Mouse (Mus musculus) erythroid progenitor cell, adult 5-6 weeks (primary cell): ENCODE data around the gene Slc35a2. TPM values are rescaled to one million over a fixed set of nuclear protein-coding genes. Genes with fewer than 3 reads are reported as not detected.

ENCODE experiments used
- ATAC-seq: replicated peaks from 2 replicates; pipeline ENCODE4 v1.8.0; 2016; ENCODE audit warnings: moderate number of reproducible peaks, mild to moderate bottlenecking, moderate TSS enrichment, inconsistent platforms; ENCODE audit not compliant: poor library complexity, low FRiP score, severe bottlenecking
- total RNA-seq, 2 experiments: library from RNA; stranded (forward) in 1 of 2; stranded (reverse) in 1 of 2; fragments of 150-400 nt in 1 of 2; fragments of 186-747, 209-891 nt in 1 of 2; gene quantifications; 2 replicates each; pipeline versions ENCODE4 v1.2.3 to v1.2.4; 2015 to 2017; ENCODE audit warnings: low replicate concordance in 2 of 2

Gene Slc35a2
- total RNA-seq (2015; ENCODE audit: low replicate concordance) (5.0 TPM in 1 of 2 replicates, not detected in the other), total RNA-seq (2017; ENCODE audit: low replicate concordance) (1.4 and 9.8 TPM in 2 replicates)

DNA sequence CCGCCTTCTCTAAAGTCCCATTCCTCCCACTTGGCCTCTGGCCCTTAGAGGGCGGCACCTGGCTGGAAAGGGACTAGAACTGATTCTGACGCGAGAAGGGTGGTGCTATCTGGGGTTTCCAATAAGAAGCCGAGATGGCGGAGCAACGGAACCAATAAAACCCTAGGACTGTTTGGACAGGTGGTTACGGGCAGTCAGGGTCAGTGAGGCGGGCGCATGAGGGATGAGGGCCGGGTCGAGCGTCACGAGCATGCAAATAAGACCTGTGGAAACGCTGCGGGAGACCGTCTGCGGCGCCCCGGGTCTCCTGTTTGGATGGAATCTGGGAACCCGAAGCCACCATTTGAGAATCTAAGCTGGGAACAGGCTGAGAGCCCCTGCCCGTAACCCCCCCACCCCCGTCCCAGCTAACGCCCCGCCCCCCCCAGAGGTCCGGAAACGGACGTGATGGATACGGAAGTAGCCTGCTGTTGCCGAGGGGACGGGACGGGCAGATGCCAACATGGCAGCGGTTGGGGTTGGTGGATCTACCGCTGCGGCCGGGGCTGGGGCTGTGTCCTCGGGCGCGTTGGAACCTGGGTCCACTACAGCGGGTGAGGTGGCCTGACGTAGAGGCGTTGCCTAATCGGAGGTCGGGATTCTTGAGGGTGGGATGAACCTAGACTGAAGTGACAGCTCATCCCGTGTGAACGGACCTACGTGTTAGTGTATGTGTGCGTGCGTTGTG, at the start of gene Slc35a2:
Gene Slc35a2 (plus strand): TSS at position 188 of the 727 bp plus-strand sequence.
- peak; percentile 90 for ATAC-seq

DNA sequence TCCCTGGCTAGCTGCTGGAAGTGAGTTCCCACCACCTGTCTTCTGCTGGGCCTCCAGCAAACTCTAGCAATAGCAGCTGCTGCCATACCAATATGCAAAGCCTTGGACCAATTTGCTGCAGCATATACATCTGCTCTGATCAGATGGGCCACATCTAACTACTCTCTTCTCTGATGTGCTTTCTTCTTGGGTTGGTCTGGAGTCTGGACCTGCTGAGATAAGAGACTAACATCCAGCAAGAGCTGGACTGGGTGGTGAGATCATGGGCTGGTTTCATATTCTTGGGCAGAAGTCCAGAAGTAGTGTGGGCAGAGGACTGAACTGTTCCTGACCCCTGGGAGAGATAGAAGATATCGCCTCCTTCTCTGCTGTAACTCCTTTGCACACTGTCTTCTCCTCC, 46.7 kb upstream of the Slc35a2 start:
- ATAC-seq, result peak; percentile 58

DNA sequence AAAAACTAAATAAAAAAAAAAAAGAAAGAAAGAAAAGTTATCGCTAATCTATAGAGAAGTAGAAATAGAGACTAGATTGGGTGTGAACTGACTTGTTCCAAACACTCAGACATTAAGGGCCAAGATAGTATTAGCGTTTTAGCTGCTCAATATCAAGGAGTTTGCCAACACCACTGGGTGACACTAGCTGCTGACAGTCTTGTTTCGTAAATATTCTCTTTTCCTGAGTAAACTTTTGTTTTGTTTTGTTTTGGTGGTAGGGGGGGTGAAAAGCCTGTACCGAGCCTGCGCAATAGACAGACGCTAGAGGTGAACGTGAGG, 43.0 kb upstream of the Slc35a2 start:
- no peak for ATAC-seq

DNA sequence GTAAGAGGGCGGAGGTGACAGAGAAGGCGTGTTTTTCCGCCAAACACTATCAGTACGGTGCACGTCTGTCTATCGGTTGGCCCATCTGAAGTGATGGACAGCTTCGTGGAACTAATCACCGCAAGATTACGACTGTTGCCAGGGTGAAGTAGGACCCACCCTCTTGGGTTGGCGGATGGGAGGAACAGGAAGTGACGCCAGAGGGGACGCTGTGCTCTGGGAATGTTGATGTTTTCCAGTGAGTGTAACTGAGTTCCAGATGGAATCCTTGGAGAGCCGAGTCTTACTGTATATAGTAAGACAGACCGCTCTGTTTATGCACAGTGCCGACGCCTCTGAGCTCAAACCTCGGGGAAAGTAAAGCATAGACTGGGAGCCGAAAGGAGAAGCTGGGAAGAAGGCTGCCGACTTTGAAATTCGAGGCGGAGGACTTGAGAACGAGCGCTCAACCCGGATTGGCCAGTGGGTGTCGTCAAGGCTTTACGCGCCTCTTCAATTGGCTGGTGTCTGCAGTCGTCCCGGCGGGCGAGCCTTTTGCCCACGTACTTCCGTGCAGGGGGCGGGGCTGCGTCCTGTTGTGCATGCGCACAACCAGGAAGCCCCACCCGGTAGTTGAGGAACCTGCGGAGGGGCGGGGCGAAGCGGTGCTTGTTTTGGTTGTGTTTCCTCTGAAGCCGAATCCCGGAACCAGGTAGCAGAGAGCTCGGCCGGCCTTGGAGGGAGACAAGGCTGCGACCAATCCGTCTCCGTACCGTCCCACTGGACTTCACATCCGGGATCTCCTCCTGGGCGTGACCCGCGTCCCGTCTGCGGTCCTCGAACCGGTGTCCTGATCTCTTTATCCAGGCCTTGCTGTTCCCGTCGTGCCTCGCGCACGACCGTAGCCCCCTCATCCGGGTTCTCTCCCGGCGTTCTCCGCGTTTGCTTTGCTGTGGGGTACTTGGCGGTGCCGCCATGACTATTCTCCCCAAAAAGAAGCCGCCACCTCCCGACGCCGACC, 42.4 kb upstream of the Slc35a2 start, which contains the start of gene Otud5:
Gene Otud5 (plus strand): TSS at position 202 of the 1,000 bp plus-strand sequence.
- peak; percentile 81 for ATAC-seq

DNA sequence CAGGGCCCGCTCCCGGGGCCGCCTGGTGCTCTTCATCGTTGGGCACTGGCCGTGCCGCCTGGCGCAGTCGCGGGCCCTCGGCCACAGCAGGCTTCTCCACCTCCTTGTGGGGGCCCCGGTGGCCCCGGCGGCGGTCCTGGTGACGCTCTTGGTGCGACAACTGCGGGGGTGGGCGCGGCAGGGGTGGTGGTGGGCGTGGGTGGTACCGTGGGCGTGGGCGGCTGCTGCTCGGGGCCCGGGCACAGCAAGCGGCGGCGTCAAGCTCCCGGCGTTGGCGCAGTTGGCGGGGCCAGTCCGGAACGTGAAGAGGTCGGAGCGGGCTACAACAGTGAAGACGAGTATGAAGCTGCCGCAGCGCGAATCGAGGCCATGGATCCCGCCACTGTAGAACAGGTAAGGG, 41.5 kb upstream of the Slc35a2 start:
- 0 out of 2 replicates have a peak, but pooled peaks have one; percentile 8 for ATAC-seq

DNA sequence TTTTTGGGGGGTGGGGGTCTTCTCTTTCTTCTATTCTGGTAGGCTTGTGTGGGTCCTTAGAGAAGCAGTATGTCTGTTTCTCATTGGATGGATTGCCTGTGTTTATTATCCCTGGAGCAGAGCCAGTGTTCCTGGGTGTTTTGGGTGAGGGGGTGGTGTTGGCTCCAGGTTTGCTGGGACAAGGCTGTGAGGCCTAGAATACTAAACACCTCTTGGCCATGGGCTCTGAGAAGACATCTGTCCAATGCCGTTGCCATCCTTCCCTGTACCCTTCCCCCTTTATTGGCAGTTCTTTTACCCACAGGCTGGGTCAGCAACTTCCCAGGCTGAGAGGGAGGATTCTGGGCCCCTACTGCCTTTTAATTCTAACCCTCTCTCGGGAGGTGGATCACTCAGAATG, 36.0 kb upstream of the Slc35a2 start:
- no peak for ATAC-seq

DNA sequence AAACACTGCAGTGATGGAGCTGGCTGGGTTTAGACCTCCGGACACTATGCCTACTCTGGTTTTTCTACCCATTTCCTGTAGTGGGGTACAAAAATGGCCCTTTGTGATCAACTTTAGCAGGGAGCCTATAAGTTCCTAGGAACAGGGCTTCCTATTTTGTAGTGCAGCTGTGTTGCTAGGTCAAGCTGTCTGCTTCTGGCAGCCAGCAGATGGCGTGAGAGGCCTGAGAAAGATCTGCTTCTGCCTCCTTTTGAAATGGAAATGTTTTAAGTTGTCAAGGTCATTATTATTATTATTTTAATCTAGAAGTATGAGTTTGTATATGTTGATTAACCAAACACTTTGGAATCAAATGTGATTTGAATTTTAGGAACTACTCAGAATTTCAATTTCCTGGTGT, 29.2 kb upstream of the Slc35a2 start:
- ATAC-seq, result peak; percentile 57

DNA sequence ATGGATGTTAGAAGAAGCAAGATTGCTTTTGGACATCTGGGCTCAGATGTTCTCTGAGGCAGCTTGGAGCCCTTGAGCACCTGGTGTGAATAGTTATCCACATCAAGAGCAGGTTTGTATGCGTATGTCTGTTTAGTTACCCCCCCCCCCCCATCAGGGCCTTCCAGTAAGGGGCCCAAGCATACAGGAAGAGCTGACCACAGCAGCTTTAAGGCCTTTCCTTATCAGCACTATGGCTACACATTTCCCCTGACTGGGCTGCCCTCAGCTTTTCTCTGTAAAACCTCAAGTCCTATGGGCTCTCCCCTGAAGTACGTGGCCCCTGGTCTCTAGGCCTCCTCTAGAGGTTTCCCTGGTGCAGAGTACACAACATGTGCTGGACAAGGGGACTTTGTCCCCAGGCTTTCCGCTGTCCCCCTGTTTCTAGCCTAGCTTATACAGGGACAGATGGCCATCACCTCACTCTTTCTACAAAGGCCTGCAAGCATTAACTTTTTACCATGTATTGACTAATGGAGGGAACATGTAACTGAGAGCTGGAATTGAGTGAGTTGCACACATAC, 24.6 kb upstream of the Slc35a2 start:
- 0 out of 2 replicates have a peak, but pooled peaks have one; percentile 25 for ATAC-seq

DNA sequence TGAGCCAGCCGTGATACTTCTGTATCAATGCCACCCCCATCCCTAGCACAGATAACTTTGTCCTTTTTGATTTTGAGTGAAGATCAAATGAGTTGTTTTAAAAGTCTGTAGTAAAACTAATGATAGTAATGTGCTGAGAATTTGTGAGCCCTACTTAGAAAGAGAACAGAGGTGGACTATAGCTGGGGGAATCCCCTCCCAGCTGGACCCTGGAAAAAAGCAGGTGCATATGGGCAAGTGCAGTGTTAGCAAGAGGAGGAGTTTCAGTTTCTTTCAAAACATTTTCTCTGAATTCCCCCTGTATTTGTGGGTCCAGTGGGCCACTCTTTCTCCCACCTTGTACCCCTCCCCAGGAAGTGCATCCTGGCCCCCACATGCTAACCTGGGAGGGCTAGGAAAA, 20.6 kb upstream of the Slc35a2 start:
- no peak for ATAC-seq

DNA sequence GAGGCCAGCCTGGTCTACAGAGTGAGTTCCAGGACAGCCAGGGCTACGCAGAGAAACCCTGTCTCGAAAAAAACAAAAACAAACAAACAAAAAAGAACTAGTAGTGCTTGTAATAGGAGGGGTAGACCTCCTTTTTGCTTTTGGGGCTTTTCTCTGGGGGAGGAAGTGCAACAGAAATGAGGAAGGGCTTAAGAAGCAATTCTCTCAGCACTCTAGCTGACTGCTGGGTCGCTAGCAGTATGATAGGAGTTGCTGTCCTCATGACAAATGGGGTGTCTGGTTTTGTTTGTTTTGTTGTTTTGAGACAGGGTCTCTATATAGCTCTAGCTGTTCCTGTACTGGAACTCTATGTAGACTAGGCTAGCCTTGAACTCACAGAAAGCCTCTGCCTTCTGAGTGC, 19.3 kb upstream of the Slc35a2 start:
- ATAC-seq, result no peak

DNA sequence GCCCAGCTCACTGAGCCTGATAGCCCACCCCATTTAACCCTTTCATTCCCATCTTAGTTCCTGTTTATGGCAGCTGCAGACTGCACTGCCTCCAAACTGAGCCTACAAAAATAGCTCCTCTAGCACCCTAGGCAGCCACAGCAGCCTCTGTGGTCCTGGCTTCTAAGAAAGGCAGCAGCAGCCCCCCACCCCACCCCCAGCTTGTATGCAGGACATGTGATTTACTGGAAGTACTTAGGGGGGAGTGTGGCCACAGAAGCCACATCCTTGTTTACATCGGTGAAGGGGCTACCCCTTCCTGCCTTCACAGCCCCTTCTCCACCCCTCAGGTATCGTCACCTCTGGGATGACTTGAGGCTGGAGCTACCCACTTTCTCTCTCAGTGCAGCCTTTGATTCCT, 18.5 kb upstream of the Slc35a2 start:
- ATAC-seq, result no peak

DNA sequence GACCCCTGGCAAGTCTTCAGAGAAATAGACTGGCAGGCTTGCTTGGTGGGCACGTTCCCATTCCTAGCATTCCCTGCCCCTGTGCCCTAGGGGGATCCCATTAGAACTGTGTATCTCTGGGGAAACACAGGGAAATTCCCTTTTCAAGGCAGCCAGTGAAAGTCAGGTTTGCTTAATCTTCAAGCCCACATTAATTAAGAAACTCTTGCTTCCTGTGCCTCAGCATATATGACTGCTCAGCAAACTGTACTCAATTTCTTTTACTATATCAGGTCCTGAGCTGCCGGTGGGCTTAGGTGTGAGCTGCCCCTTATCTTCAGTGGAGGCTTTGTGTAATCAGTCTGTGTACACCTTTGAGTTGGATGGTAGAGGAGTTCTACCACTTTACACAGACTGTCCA, 18.0 kb upstream of the Slc35a2 start:
- ATAC-seq, result no peak

DNA sequence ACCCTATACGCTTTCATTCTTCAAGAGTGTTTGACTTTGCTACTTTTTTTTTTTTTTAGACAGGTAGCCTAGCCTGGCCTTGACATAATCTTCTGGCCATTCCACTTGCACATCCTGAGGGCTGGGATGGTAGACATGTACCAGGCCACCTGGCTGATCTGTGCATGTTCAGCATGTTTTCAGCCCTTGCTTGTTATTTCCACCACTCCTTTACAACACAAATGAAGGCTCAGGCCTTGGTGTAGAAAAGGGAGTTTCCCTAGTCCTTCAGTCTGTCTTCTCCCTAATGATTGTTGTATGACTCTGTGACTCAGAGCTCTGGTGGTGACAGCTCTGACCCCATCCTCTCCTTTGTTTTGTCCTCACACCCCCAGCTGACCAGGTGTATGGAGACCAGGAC, 16.7 kb upstream of the Slc35a2 start:
- no peak for ATAC-seq

DNA sequence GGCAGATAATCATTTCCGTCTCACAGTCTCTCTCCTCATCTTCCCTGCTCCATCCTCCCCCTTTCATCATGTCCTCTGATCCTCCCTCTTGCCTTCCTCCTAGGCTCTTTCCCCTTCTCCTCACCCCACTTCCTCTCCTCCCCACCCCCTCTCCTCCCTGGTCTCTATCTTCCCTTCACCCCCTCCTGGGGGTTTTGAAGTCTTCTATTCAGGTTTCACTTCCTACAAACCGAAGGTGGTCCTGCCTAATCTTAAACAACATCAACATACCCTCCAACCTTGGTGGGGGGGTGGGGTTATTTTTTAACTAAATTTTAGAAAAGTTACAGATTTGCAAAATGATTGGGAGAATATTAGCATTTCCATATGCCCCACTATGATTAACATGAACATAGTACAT, 15.3 kb upstream of the Slc35a2 start:
- no peak for ATAC-seq

DNA sequence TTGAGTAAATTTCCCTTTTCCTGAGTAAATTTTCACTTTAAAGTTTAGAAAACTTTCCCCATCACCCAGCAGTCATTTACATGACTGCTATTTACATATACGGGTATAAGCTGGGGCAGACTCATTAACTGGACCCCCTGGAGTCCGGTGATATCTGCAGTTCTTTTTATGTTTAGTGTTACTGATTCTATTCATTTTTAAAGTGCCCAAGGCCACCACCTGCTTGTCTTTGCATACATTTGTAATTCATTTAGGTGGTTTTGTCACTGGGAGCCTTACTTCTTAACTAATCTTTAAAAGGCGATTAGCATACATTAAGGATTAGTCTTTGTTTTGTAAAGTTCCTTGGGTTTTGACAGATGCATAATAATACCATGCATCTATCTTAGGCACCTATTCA, 14.0 kb upstream of the Slc35a2 start:
- no peak for ATAC-seq

DNA sequence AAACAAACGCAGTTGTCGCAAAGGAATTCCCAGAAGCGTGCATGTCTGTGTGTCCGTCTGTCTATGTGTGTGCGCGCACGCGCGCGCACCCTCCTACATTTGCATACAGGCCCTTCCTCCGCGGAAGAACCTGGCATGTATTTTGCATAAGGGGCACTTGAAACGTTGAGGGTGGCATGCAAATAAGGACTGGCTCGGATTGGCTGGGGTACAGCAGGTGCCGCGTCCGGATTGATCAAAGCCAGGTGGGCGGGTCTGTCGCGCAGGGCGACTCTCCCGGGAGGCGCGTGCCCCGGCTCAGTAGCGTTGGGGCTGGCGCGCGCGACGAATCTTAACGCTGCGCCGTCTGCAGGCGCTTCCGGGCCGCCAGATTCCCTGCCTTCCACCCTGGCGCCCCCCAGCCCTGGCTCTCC, 5.8 kb upstream of the Slc35a2 start, which contains the start of gene Pim2:
Gene Pim2 (plus strand): TSS at position 256 of the 413 bp plus-strand sequence.
- ATAC-seq, result peak; percentile 91

DNA sequence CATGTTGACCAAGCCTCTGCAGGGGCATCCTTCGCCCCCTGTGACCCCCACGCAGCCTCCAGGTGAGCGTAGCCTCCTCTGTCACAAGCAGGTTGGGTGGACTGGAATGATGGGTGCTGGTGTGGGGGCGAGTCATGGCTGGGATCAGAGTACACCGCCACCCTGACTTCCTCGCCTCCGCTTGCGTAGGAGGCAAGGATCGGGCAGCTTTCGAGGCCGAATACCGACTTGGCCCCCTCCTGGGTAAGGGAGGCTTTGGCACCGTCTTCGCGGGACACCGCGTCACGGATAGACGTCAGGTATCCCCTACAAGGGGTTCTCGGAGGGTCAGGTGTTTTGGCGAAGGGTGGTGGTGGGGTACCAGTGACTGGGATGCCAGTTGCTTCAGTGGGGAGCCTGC, 5.3 kb upstream of the Slc35a2 start:
- ATAC-seq, result no peak

DNA sequence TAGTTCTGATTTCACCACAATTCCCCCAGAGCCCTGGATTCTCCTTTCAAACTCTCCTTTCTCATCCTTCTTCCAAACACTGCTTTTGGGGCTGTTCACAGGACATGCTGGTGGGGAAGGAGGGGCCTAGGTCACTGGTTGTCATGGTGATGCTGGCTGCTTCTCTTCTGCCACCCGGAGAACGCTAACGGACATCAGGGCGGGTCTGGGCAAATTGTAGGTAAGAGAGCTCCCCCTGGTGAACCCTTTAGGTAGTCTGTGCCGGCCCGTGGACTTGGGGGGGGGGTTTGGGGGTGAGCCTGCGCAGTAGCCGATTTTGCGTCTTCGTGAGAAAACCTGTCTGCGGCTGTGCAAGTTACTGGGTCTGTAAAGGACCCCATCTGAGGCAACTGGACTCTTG, 4.0 kb upstream of the Slc35a2 start:
- ATAC-seq, result no peak

DNA sequence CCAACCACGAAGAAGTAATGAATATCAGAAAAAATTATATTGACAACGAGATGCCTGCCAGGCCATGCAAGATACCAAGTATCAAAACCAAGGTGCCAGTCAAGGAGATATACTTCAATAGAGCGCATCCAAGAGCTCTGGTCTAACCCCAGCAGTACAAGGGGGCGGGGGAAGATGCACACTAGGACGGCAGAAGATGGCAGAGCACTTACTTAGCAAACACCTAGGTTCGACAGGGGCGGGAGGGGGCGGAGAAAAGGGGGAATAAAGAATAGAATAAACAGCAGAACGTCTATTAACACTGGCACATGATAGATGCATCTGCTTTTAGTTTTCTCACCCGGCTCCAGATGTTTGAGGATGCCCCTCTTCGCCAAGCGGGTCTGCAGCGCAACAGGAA, 14.4 kb downstream of the Slc35a2 start:
- ATAC-seq, result no peak
